Mouse (Mus musculus): ENCODE measurements around the gene Fam83c. TPM values are rescaled to one million over a fixed set of nuclear protein-coding genes. Genes with fewer than 3 reads are reported as not detected.
A peak's percentile ranks its signal among the peaks of the same experiment; 100 is the strongest.

Fam83c gene
- total and polyA plus RNA-seq, 2 experiments from 2014 or later, result not detected

DNA sequence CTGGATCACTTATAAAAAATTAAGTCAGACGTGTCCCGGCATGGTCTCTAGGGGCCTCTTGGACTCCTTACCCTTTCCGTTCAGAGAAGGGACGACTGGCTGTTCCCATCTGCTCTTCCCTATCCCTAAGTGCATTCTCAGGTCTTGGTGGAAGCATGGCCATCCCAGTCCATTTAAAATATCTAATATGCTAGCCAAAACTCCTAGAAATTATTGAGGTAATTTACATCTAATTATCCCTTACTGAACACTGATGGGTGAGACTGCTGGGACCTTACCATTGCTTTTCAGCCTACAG is 57.0 kb downstream of the Fam83c start:
- no peak overlapping the region for H3K4me3 ChIP-seq (ENCODE audit: low read depth, low read length)
- DNase-seq (ENCODE audit: low spot score) (no peak), ATAC-seq (ENCODE audit: low FRiP score) (no peak)
- H3K27me3 ChIP-seq (ENCODE audit: insufficient read depth, low read length), result peaks cover 7% of the 10 kb centered on the region; the same call in 1 of the 2 replicates
- no peaks in the 10 kb centered on the region for H3K36me3 ChIP-seq (ENCODE audit: insufficient read depth, low read length)
- WGBS, result 60% methylated on average over 4 of the region's 4 CpGs
- H3K4me1 ChIP-seq (ENCODE audit: insufficient read depth, low read length), result peaks cover 5% of the 10 kb centered on the region; the same call in 1 of the 2 replicates
- H3K9me3 ChIP-seq (ENCODE audit: low read length), result no peaks in the 10 kb centered on the region
- no peak for TF ChIP-seq CTCF (IDR thresholded peaks at IDR 0.05)
- H3K27ac ChIP-seq (ENCODE audit: low read depth, low read length), result no peak overlapping the region
- no peak overlapping the region for H3K9ac ChIP-seq (replicated peaks; ENCODE audit: low read length, poor library complexity, severe bottlenecking)
- peak overlapping the region; percentile 85; the same call in 1 of the 2 replicates for H3K4me2 ChIP-seq (ENCODE audit: low read depth, low read length, poor library complexity, severe bottlenecking)

Other genes starting within 250 kb of the Fam83c start
- 9.2 and 12.9 TPM in 2 replicates for gene Gss, start 242.0 kb downstream of the Fam83c start, total RNA-seq (2014; rRNA removed)
- gene Gss, start 242.0 kb downstream of the Fam83c start, polyA plus RNA-seq (2015; fragmentation: Nextera tagmentation; extraction: Ambion mirVana), result 11.6 and 12.1 TPM in 2 replicates
- gene Myh7b, start 223.6 kb downstream of the Fam83c start, total RNA-seq (2014; rRNA removed), result 0.14 and 0.38 TPM in 2 replicates
- gene Myh7b, start 223.6 kb downstream of the Fam83c start, polyA plus RNA-seq (2015; fragmentation: Nextera tagmentation; extraction: Ambion mirVana), result 1.5 and 3.4 TPM in 2 replicates
- gene Trpc4ap, start 142.5 kb downstream of the Fam83c start, total RNA-seq (2014; rRNA removed), result 148 and 155 TPM in 2 replicates
- 121 and 122 TPM in 2 replicates for gene Trpc4ap, start 142.5 kb downstream of the Fam83c start, polyA plus RNA-seq (2015; fragmentation: Nextera tagmentation; extraction: Ambion mirVana)
- 41.1 and 44.5 TPM in 2 replicates for gene Edem2, start 105.4 kb downstream of the Fam83c start, total RNA-seq (2014; rRNA removed)
- 33.0 and 35.7 TPM in 2 replicates for gene Edem2, start 105.4 kb downstream of the Fam83c start, polyA plus RNA-seq (2015; fragmentation: Nextera tagmentation; extraction: Ambion mirVana)
- not detected in 2 replicates for gene Gm17581, start 99.0 kb downstream of the Fam83c start, total RNA-seq (2014; rRNA removed)
- not detected in 2 replicates for gene Gm17581, start 99.0 kb downstream of the Fam83c start, polyA plus RNA-seq (2015; fragmentation: Nextera tagmentation; extraction: Ambion mirVana)
- 1.5 TPM in 2 replicates for gene Procr, start 83.7 kb downstream of the Fam83c start, total RNA-seq (2014; rRNA removed)
- gene Procr, start 83.7 kb downstream of the Fam83c start, polyA plus RNA-seq (2015; fragmentation: Nextera tagmentation; extraction: Ambion mirVana), result 2.5 and 2.9 TPM in 2 replicates
- 149 and 178 TPM in 2 replicates for gene Mmp24, start 59.5 kb downstream of the Fam83c start, total RNA-seq (2014; rRNA removed)
- 12.3 and 14.1 TPM in 2 replicates for gene Mmp24, start 59.5 kb downstream of the Fam83c start, polyA plus RNA-seq (2015; fragmentation: Nextera tagmentation; extraction: Ambion mirVana)
- 35.2 TPM in 2 replicates for gene BC029722, start 15.4 kb downstream of the Fam83c start, total RNA-seq (2014; rRNA removed)
- 56.6 and 61.0 TPM in 2 replicates for gene BC029722, start 15.4 kb downstream of the Fam83c start, polyA plus RNA-seq (2015; fragmentation: Nextera tagmentation; extraction: Ambion mirVana)
- 80.7 and 85.4 TPM in 2 replicates for gene Eif6, start 7.9 kb downstream of the Fam83c start, total RNA-seq (2014; rRNA removed)
- 130 and 143 TPM in 2 replicates for gene Eif6, start 7.9 kb downstream of the Fam83c start, polyA plus RNA-seq (2015; fragmentation: Nextera tagmentation; extraction: Ambion mirVana)
- gene Uqcc1, start 95.5 kb upstream of the Fam83c start, total RNA-seq (2014; rRNA removed), result 44.6 and 48.2 TPM in 2 replicates
- 55.0 and 58.9 TPM in 2 replicates for gene Uqcc1, start 95.5 kb upstream of the Fam83c start, polyA plus RNA-seq (2015; fragmentation: Nextera tagmentation; extraction: Ambion mirVana)
- gene Gm15557, start 105.9 kb upstream of the Fam83c start, total RNA-seq (2014; rRNA removed), result not detected in 2 replicates
- gene Gm15557, start 105.9 kb upstream of the Fam83c start, polyA plus RNA-seq (2015; fragmentation: Nextera tagmentation; extraction: Ambion mirVana), result not detected in 2 replicates
- 1.5 and 2.0 TPM in 2 replicates for gene Gdf5, start 110.5 kb upstream of the Fam83c start, total RNA-seq (2014; rRNA removed)
- 0.69 and 1.2 TPM in 2 replicates for gene Gdf5, start 110.5 kb upstream of the Fam83c start, polyA plus RNA-seq (2015; fragmentation: Nextera tagmentation; extraction: Ambion mirVana)
- 14.1 and 19.2 TPM in 2 replicates for gene Cep250, start 121.6 kb upstream of the Fam83c start, total RNA-seq (2014; rRNA removed)
- gene Cep250, start 121.6 kb upstream of the Fam83c start, polyA plus RNA-seq (2015; fragmentation: Nextera tagmentation; extraction: Ambion mirVana), result 8.7 and 10.1 TPM in 2 replicates
- gene 6430550D23Rik, start 173.1 kb upstream of the Fam83c start, total RNA-seq (2014; rRNA removed), result 0.44 and 1.0 TPM in 2 replicates
- gene 6430550D23Rik, start 173.1 kb upstream of the Fam83c start, polyA plus RNA-seq (2015; fragmentation: Nextera tagmentation; extraction: Ambion mirVana), result 0.27 and 0.75 TPM in 2 replicates
- gene Ergic3, start 173.2 kb upstream of the Fam83c start, total RNA-seq (2014; rRNA removed), result 280 and 284 TPM in 2 replicates
- 467 and 547 TPM in 2 replicates for gene Ergic3, start 173.2 kb upstream of the Fam83c start, polyA plus RNA-seq (2015; fragmentation: Nextera tagmentation; extraction: Ambion mirVana)
- gene Fer1l4, start 218.1 kb upstream of the Fam83c start, total RNA-seq (2014; rRNA removed), result 0.19 TPM in 1 of 2 replicates, not detected in the other
- not detected in 2 replicates for gene Fer1l4, start 218.1 kb upstream of the Fam83c start, polyA plus RNA-seq (2015; fragmentation: Nextera tagmentation; extraction: Ambion mirVana)
- 8.1 and 15.2 TPM in 2 replicates for gene Spag4, start 230.3 kb upstream of the Fam83c start, total RNA-seq (2014; rRNA removed)
- 8.1 and 8.4 TPM in 2 replicates for gene Spag4, start 230.3 kb upstream of the Fam83c start, polyA plus RNA-seq (2015; fragmentation: Nextera tagmentation; extraction: Ambion mirVana)